Mouse (Mus musculus): ENCODE data around the gene Prkca.

Prkca gene

DNA sequence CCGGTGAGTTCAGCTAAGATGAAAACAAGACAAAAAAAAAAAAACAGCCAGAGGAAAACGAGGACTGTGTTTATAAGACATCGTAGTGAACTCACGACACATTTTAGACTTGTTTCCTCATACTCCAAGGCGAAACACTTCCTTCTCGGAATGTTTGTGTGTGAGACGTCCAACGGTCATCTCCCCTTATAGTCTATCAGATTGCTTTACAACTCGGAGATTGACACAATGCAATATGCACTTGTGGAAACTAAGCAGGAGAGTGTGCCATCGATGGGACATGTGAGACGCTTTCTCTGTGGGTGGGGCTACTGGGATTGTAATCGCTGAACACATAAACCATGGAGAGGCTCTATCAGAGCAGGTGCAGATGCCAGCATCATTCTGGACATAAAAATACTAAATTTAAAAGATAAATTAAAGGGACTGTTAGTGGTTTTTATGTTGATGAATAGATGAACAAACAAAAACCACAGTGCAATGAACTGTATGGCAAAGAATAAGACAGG is 49.4 kb downstream of the Prkca start:
- no peak for DNase-seq

GRCm38 (mm10) chr11:108293843-108294242 is 49.9 kb downstream of the Prkca start:
- DNase-seq = no peak

DNA sequence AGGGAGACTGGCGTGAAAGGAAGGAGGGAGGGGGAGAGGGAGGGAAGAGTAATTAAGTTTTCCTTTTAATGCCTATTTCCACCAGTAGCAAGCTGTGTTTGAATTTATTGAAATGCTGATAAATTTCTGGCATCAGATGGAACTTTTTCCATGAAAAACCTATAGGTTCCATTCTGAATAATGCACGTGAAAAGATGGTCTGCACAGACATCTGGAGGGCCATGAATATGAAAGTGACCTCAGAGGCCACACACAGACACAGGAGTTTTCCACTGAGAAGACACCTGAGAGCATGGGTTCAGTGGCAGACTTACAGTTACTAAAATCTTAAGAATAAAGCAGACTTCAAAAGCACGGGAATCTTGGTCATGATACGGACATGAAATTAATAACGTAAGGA is 54.5 kb downstream of the Prkca start:
- no peak for DNase-seq

DNA sequence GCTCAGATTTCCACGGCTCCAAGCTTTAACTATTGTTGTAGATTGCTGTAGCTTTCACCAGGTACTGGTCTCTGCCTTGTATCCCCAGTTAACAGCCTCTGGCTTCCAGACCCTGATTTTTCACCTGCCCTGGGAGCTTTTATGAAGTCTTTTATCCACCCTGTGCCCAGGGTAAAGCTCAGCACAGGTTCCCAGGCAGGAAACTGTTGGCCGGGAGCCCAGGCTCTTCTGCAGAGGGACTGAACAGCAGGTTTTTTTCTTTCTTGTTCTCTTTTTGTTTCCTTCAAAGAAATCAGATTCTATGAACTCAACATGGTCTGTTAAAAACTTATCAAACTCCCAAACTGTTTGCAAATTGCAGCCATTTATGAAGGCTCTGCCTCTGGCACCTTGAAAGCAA is 56.4 kb downstream of the Prkca start:
- no peak for DNase-seq

- DNase-seq = no peak
Observed at GRCm38 (mm10) chr11:108285046-108285445, 58.7 kb downstream of the Prkca start.

- no peak for DNase-seq
Observed at GRCm38 (mm10) chr11:108282850-108283459, 60.8 kb downstream of the Prkca start.

GRCm38 (mm10) chr11:108279748-108280373 is 63.9 kb downstream of the Prkca start:
- no peak for DNase-seq

GRCm38 (mm10) chr11:108277096-108277495 is 66.6 kb downstream of the Prkca start:
- no peak for DNase-seq

DNA sequence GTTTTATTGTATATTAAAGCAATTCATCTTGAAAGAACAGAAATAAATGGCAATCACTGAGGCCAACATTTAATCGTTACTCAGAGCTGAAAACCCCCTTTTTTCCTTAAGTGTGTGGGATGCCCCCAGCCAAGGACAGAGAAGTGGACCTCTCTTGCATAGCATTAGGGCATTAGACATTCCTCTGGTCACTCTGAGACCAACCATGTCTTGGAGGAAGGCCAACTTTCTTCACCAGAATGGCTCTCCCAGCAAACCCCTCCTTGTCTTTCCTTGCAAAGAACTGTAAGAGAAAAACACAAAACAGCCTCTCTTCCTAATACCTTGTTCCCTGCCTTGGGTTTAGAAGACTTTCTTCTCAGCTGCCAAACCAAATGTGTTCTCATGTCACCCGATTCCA is 67.6 kb downstream of the Prkca start:
- DNase-seq = no peak

DNA sequence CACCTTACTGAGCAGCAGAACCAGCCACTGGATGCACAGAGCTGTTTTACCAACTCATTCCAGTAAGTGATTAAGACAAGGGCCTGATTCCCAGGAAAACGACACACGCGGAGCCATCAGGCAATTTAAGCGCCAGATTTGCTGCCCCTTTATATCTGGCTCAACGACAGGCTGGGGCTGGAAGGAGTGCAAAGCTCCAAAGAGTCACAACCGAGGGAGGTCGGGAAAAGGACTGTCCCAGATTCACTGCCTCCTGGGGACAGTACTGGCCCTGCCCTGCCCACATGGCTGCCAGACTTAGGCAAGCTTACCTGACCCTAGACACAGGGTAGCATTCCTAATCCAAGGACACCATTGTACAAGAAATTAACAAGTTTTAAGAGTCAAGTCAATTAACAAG is 69.7 kb downstream of the Prkca start:
- DNase-seq = no peak

DNA sequence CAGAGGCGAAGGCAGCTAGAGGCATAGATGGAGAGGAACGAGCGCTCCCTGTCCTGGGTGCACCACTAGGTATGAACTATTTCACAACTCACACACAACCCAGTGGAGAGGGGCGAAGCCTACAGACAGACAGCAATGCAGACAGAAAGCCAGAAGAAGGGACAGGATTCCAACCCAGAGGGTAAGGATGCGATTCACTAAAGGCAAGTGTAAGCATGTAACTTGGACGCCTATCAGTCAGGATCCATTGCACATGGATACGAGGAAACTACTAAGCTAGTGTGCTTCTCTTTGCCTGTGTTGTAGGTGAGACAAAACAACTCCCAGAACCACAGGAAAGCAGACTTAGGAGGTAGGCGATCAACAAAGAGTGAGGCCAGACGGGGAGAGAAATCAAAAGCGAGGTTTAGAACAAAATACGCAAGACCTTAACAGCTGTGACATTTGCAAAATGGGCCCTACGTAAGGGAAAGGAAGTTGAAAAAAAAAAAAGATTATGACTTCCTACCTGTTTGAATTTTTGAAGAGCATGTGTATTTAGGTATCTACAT is 70.2 kb downstream of the Prkca start:
- no peak for DNase-seq

GRCm38 (mm10) chr11:108272601-108273414 is 70.9 kb downstream of the Prkca start:
- DNase-seq = no peak

- DNase-seq = peak; percentile 72 to 83
Observed at GRCm38 (mm10) chr11:108271305-108271704, 72.4 kb downstream of the Prkca start.

GRCm38 (mm10) chr11:108269516-108269915 is 74.2 kb downstream of the Prkca start:
- DNase-seq = no peak

DNA sequence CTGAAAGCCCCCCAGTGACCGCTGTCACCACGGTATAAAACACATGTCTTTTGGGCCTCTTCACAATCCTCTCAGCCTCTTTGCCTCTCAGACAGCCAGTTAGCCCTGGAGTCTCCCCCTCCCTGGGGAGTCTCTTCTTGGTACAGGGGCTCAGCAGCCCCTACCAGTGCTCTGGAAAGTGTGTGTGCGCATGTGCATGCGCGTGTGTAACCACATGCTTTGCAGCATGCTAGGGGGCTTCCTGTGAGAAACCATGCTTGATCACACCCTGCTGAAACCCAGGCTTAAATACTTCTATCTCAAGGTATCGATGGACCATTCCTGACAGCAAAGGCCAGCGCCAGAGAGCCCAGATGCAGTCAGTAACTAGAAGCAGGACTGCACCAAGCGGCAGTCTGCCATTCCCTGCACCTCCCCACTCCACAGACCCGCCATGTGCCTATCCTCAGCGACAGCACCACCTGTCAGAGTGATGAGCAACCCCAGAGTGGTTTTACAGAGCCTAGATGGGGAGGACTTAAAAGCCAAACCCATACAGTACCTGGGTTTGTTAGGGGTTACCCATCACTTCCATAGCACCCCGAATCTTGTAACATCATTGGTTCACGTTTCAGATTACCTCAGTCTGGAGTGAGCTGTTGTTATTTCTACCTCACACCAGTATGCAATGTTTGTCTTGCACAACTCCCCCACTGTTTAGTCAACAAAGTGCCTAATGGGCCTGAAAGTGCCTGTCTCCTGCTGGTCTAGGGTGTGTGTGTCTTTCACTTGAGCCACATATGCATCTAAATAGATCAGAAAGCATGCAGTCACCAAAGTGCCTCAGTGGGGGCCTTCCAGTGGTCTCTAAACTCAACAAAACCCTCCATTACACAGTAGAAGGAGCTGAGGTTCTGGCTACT is 75.1 kb downstream of the Prkca start:
- peak in 1 of 2 experiments; percentile 32 for DNase-seq

DNA sequence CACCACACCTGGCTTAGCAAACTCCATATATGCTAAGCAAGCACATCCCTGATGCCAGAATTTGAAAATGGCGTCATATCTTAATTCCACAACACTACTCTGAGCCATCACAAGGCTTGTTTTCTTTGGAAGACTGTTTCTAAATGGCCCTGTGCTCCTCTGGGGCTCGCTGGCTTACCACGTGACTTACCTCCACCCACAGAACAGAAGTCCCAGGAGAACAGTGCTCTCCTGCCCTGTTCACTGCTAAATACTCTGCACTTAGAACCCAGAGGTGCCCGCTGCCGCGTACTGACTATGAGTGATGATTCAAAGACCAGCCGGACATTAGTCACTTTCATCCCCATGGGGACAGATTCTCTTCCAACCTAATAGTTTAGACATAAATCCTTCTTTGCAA is 75.9 kb downstream of the Prkca start:
- no peak for DNase-seq

GRCm38 (mm10) chr11:108267066-108267465 is 76.7 kb downstream of the Prkca start:
- DNase-seq = no peak

DNA sequence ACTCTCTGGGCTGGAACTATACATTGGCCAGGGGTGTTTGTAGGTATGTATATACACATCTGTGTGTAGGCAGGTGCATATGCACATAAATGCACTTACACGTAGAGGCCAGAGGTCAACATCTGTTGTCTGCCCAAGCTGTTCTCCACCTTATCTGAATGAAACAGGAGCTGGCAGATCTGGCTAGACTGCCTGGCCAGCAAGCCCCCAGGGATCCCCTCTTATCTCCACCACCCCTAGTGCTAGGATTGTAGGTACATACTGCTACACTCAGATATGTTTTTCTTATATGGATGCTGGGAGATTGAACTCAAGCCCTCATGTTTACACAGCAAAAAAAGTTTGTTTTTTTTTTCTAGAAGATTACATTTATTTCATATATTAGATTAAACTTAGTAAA is 79.9 kb downstream of the Prkca start:
- DNase-seq = no peak

DNA sequence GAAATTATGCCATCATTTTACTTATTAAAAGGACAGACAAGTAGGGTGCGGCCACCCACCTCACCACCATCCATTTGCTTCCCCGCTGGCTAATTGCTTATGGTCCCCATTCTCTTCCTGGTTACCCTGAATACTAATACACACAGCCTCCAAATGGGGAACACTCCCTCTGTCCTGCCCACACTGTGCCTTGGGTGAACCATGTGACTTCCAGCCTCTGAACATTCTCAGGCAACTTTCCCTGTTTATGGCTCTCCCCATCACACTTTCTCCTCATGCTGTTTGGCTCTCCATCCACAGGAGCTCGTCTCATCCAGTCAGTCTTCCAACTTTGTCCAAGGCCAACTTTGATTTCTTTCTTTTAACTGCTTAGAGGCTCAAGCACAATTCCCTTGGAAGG is 80.3 kb downstream of the Prkca start:
- DNase-seq = no peak

GRCm38 (mm10) chr11:108261751-108262160 is 82.0 kb downstream of the Prkca start:
- DNase-seq = no peak

DNA sequence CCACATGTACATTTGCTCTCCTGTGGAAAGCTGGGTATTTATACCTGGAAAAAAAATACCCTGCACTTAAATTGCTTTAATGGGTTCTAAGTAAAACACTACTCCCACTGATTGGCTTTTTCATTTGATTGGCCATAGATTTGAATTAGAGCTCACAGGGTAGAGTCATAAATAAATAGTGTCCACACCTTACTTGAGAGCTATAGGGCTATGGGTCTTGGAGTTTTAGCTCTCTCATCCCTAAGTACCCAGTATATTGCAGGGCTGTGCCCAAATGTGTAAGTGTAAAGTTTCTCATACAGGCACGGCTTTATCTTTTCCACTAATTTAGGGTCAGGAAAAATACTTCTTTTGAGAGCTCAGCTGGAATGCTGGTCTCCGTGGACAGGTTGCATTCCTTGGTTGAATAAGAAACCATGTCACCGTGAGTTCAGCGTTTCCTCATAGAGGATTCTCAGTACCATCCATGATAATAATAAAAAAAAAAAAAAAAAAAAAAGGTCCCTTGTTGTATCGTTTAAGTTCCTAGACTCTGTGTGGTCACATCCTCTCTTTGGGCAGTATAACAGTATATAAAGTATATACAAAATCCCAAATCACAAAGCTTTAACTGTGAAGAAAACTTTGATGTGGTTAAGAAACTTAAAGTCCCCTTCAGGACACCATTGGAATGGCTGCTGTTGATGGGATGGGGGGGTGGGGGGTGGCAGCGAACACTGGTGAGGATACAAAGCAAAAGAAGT is 82.8 kb downstream of the Prkca start:
- DNase-seq = no peak

GRCm38 (mm10) chr11:108259391-108259790 is 84.3 kb downstream of the Prkca start:
- DNase-seq = peak; percentile 40 to 43
